Mouse (Mus musculus): ENCODE measurements around the gene Grhl1. TPM values are rescaled to one million over a fixed set of nuclear protein-coding genes. Genes with fewer than 3 reads are reported as not detected.

The Grhl1 gene
- polyA plus RNA-seq, 1 experiment from 2014 or later = 4.2 TPM

DNA sequence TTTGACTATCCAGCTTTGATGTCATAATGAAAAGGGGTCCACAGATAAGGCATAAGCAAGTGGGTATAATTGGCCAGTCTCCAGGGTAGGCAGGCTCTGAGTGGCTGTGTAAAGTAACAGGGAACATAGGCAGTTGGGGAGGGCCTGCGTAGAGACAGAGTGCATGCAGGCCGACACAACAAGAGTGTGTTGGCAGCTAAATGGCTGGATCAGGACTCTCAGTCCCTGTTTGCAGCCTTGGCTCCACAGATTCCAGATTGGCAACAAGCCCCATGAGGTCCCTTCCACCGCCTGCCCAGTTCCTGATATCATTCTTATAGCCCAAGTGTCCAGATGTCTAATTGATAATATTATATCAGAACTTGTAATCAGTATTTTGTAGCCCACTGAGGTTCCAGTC, 11.6 kb downstream of the Grhl1 start:
- Histone ChIP-seq H3K4me1 (replicated peaks; ENCODE audit: control insufficient read depth, insufficient read depth, low read length) (no peaks in the 10 kb centered on the region), H3K36me3 (ENCODE audit: control insufficient read depth, insufficient read depth, low read length) (no peaks in the 10 kb centered on the region), H3K9me3 (ENCODE audit: control insufficient read depth, low read length) (no peaks in the 10 kb centered on the region), H3K27ac (ENCODE audit: low read length) (no peak overlapping the region), H3K9ac (ENCODE audit: low read length) (no peak overlapping the region), H3K27me3 (ENCODE audit: control insufficient read depth, insufficient read depth, low read depth, low read length) (no peaks in the 10 kb centered on the region), H3K4me3 (ENCODE audit: low read length) (no peak overlapping the region), H3K4me2 (ENCODE audit: low read depth, low read length) (no peak overlapping the region)
- WGBS = 65% methylated on average over 3 of the region's 3 CpGs
- ATAC-seq (ENCODE audit: low read depth) = no peak

DNA sequence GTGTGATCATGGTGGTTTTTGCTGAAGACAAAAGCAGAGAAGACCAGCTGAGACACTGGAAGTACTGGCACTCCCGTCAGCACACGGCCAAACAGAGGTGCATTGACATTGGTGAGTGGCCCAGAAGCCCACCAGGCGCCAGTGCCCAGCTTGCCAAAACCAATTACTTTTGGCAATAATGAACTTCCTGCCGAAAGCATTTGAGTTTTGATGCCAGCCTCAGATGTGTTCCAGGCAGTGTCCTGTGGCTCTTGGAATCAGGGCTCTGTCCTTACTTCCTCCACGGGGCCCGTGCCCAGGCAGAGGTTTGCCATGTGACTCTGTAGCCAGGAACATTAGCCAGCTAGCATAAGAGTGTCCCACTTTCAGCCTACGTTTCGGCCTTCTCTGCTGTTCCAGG, 12.8 kb downstream of the Grhl1 start:
- H3K4me2 ChIP-seq (ENCODE audit: low read depth, low read length) = no peak overlapping the region
- no peaks in the 10 kb centered on the region for H3K9me3 ChIP-seq (ENCODE audit: control insufficient read depth, low read length)
- H3K9ac ChIP-seq (ENCODE audit: low read length) = no peak overlapping the region
- no peak overlapping the region for H3K27ac ChIP-seq (ENCODE audit: low read length)
- H3K36me3 ChIP-seq (ENCODE audit: control insufficient read depth, insufficient read depth, low read length) = no peaks in the 10 kb centered on the region
- no peak for ATAC-seq (ENCODE audit: low read depth)
- no peaks in the 10 kb centered on the region for H3K27me3 ChIP-seq (ENCODE audit: control insufficient read depth, insufficient read depth, low read depth, low read length)
- H3K4me1 ChIP-seq (replicated peaks; ENCODE audit: control insufficient read depth, insufficient read depth, low read length) = no peaks in the 10 kb centered on the region
- no peak overlapping the region for H3K4me3 ChIP-seq (ENCODE audit: low read length)
- WGBS = 82% methylated on average over 8 of the region's 8 CpGs

DNA sequence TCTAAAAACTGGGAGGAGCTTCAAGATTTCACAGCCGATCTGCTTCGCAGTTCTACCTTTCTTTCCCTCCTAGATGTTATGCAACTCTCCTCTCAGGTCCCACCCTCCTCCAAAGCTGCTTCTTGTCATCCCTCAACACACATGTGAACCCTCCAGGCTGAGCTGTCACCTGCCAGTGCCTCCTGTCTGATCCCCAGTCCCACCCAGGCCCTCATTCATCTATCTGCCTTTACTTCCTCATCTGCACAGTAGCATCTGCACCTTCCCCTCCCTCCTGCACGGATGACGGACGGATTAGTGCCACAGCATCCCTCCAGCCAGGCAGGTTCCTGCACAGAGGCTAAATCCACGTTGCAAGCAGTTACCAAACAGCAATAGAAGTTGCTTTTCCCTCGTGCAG, 14.1 kb downstream of the Grhl1 start:
- WGBS = 65% methylated on average over 7 of the region's 7 CpGs
- H3K27me3 ChIP-seq (ENCODE audit: control insufficient read depth, insufficient read depth, low read depth, low read length) = no peaks in the 10 kb centered on the region
- no peaks in the 10 kb centered on the region for H3K9me3 ChIP-seq (ENCODE audit: control insufficient read depth, low read length)
- no peak overlapping the region for H3K4me2 ChIP-seq (ENCODE audit: low read depth, low read length)
- H3K4me1 ChIP-seq (replicated peaks; ENCODE audit: control insufficient read depth, insufficient read depth, low read length) = no peaks in the 10 kb centered on the region
- H3K36me3 ChIP-seq (ENCODE audit: control insufficient read depth, insufficient read depth, low read length) = no peaks in the 10 kb centered on the region
- no peak overlapping the region for H3K27ac ChIP-seq (ENCODE audit: low read length)
- ATAC-seq (ENCODE audit: low read depth) = no peak
- H3K4me3 ChIP-seq (ENCODE audit: low read length) = no peak overlapping the region
- H3K9ac ChIP-seq (ENCODE audit: low read length) = no peak overlapping the region

DNA sequence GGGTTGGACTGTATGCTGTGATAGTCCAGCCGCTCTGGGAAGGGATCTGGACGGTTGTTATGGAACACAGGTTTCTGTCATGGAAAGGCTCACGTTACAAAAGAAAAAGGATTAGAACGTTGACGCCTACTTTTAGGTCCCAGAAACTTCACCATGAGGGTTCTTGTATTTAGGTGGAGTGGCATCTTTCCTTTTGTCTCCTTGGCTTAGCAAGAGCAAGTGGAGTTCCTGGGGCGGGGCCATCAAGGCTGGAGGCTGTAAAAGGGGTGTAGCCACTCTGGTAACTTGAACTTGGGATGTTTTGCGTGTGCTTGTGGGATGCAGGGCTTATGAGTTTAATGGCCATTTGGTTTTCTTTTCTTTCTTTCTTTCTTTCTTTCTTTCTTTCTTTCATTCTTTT, 18.3 kb downstream of the Grhl1 start:
- 69% methylated on average over 7 of the region's 7 CpGs for WGBS
- ATAC-seq (ENCODE audit: low read depth) = no peak
- no peak overlapping the region for H3K27ac ChIP-seq (ENCODE audit: low read length)

DNA sequence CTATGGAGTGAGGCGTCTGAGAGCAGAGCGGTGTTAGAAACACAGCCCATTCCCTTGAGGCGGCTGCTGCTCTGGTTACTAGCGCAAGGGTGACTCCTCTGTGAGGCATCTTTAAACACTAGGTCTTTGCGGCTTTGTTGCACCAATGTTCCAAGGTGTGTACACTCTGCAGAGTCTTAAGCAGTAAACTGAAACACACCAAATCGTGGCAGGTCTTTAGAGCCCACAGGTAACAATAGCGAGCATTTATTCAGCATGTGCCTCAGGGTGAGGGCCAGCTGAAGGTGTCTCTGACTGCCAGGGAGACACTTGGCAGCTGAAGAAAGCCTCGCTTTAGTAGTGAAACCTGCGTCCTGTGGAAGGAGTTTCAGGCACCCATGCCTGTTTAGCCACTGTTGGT, 20.0 kb downstream of the Grhl1 start:
- peak overlapping the region; percentile 60 for H3K27ac ChIP-seq (ENCODE audit: low read length)
- peaks cover 6% of the 10 kb centered on the region for H3K4me1 ChIP-seq (replicated peaks; ENCODE audit: control insufficient read depth, insufficient read depth, low read length)
- H3K9ac ChIP-seq (ENCODE audit: low read length) = no peak overlapping the region
- no peaks in the 10 kb centered on the region for H3K27me3 ChIP-seq (ENCODE audit: control insufficient read depth, insufficient read depth, low read depth, low read length)
- WGBS = 72% methylated on average over 9 of the region's 9 CpGs
- ATAC-seq (ENCODE audit: low read depth) = no peak
- H3K9me3 ChIP-seq (ENCODE audit: control insufficient read depth, low read length) = no peaks in the 10 kb centered on the region
- H3K36me3 ChIP-seq (ENCODE audit: control insufficient read depth, insufficient read depth, low read length) = no peaks in the 10 kb centered on the region
- H3K4me3 ChIP-seq (ENCODE audit: low read length) = no peak overlapping the region
- no peak overlapping the region for H3K4me2 ChIP-seq (ENCODE audit: low read depth, low read length)

More for the DNA sequence above, 18.3 kb downstream of the Grhl1 start:
- H3K9me3 ChIP-seq (ENCODE audit: control insufficient read depth, low read length) = no peaks in the 10 kb centered on the region
- H3K4me2 ChIP-seq (ENCODE audit: low read depth, low read length) = no peak overlapping the region
- peaks cover 6% of the 10 kb centered on the region for H3K4me1 ChIP-seq (replicated peaks; ENCODE audit: control insufficient read depth, insufficient read depth, low read length)
- no peak overlapping the region for H3K4me3 ChIP-seq (ENCODE audit: low read length)
- no peaks in the 10 kb centered on the region for H3K36me3 ChIP-seq (ENCODE audit: control insufficient read depth, insufficient read depth, low read length)
- no peak overlapping the region for H3K9ac ChIP-seq (ENCODE audit: low read length)
- H3K27me3 ChIP-seq (ENCODE audit: control insufficient read depth, insufficient read depth, low read depth, low read length) = no peaks in the 10 kb centered on the region

DNA sequence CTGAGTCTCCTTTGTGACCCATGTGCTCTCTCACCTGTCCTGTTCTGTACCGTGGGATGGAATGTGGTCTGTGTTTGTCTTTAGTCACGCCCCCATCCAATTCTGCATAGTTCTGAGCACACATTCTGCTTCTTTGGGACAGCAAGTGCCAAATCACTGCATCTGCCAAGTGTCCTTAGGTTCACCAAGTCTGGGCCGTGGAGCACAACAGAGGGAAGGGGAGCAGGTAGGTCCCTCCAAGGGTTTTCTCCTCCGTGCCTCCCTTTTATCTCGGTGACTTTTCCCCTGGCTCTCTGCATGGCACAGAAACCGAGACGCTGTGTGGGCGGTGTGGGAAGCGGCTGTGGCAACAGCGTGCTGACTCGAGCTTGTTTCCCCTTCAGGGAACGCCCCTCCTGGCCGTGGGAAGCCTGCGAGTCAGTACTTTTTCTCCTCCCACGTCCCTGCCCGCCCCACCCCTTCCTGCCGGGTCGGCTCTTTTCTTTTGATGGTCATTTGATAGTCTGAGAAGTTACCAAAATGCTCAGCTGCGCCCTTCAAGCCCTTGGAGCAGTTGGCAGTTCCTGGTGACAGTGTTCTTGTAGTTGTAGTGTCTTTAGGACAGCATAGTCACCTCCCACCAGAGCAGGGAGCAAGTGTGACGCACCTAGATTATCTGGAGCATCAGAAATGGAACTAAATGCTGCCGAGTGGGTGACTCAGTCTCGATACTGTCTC, 21.0 kb downstream of the Grhl1 start:
- no peaks in the 10 kb centered on the region for H3K9me3 ChIP-seq (ENCODE audit: control insufficient read depth, low read length)
- no peaks in the 10 kb centered on the region for H3K36me3 ChIP-seq (ENCODE audit: control insufficient read depth, insufficient read depth, low read length)
- H3K27me3 ChIP-seq (ENCODE audit: control insufficient read depth, insufficient read depth, low read depth, low read length) = no peaks in the 10 kb centered on the region
- peak; percentile 86 for ATAC-seq (ENCODE audit: low read depth)
- WGBS = 5% methylated on average over 22 of the region's 22 CpGs
- peak overlapping the region; percentile 54 for H3K9ac ChIP-seq (ENCODE audit: low read length)
- H3K4me3 ChIP-seq (ENCODE audit: low read length) = peak overlapping the region; percentile 34
- peak overlapping the region; percentile 71 for H3K4me2 ChIP-seq (ENCODE audit: low read depth, low read length)
- H3K4me1 ChIP-seq (replicated peaks; ENCODE audit: control insufficient read depth, insufficient read depth, low read length) = peaks cover 6% of the 10 kb centered on the region
- H3K27ac ChIP-seq (ENCODE audit: low read length) = peak overlapping the region; percentile 60

DNA sequence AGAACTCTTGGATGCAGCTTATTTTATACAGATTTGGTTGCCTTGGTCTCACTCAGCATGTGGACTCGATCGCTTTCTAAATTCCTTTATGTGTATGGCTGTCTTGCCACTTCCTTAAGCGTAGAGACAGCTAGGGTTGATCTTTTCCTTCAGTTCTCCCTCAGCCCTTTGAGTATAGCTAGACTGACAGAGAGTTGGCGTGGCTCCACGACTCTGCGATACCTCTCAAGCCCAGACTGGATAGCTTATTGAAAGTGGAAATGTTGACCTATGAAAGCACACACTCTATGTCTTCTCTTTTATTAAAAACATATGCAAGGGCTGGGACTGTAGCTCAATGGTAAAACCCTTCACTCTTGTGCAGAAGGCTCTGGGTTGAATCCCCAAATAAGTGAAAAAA, 25.3 kb downstream of the Grhl1 start:
- no peaks in the 10 kb centered on the region for H3K36me3 ChIP-seq (ENCODE audit: control insufficient read depth, insufficient read depth, low read length)
- no peak overlapping the region for H3K27ac ChIP-seq (ENCODE audit: low read length)
- no peak overlapping the region for H3K9ac ChIP-seq (ENCODE audit: low read length)
- no peak overlapping the region for H3K4me3 ChIP-seq (ENCODE audit: low read length)
- peaks cover 6% of the 10 kb centered on the region for H3K4me1 ChIP-seq (replicated peaks; ENCODE audit: control insufficient read depth, insufficient read depth, low read length)
- H3K9me3 ChIP-seq (ENCODE audit: control insufficient read depth, low read length) = no peaks in the 10 kb centered on the region
- no peak overlapping the region for H3K4me2 ChIP-seq (ENCODE audit: low read depth, low read length)
- no peaks in the 10 kb centered on the region for H3K27me3 ChIP-seq (ENCODE audit: control insufficient read depth, insufficient read depth, low read depth, low read length)
- WGBS = 56% methylated on average over 6 of the region's 6 CpGs
- ATAC-seq (ENCODE audit: low read depth) = no peak

DNA sequence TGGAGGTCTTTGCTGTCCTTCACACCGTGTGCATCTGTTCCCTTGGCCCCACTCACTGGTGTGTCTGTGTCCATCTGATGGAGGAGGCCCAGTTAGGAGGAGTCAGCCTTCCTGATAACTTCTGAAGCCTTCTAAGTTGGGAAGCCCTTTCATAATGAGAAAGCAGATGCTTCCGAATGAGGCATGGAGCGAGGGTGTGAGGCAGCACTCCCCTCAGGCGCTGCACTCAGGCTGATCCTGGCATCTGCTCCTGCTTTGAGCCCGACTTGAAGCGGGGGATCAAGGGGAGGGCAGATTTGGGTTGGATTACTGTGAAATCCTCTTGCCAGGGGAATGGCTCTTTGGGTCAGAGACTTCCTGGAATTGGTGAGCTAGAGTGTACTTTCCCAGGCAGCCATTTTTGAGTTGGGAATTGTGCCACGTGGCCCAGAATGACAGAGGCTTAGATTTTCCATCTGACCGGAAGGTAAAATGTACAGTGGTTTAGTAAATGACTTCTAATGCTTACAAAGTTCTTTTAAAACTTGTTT, 27.3 kb downstream of the Grhl1 start:
- H3K9ac ChIP-seq (ENCODE audit: low read length) = no peak overlapping the region
- H3K27ac ChIP-seq (ENCODE audit: low read length) = no peak overlapping the region
- H3K4me1 ChIP-seq (replicated peaks; ENCODE audit: control insufficient read depth, insufficient read depth, low read length) = no peaks in the 10 kb centered on the region
- no peak overlapping the region for H3K4me2 ChIP-seq (ENCODE audit: low read depth, low read length)
- no peaks in the 10 kb centered on the region for H3K9me3 ChIP-seq (ENCODE audit: control insufficient read depth, low read length)
- no peak for ATAC-seq (ENCODE audit: low read depth)
- H3K4me3 ChIP-seq (ENCODE audit: low read length) = no peak overlapping the region
- 66% methylated on average over 8 of the region's 8 CpGs for WGBS
- H3K36me3 ChIP-seq (ENCODE audit: control insufficient read depth, insufficient read depth, low read length) = no peaks in the 10 kb centered on the region
- no peaks in the 10 kb centered on the region for H3K27me3 ChIP-seq (ENCODE audit: control insufficient read depth, insufficient read depth, low read depth, low read length)

DNA sequence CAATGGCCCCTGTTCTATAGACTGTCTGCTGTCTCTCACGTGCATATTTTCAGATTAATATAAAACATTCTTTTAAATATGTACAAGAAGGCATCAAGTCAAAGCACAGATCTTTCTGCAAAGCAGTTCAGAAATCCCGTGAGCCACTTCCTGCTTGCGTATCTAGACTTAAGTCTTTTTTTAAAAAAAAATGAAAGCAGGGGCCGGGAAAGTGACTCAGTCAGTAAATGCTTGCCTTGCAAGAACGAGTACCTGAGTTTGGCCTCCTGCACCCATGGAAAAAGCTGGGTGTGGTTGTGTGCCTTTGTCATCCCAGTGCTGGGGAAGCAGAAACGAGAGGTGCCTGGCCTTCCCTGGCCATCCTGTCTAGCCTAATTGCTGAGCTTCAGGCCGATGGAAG, 28.0 kb downstream of the Grhl1 start:
- Histone ChIP-seq H3K9ac (ENCODE audit: low read length) (no peak overlapping the region), H3K36me3 (ENCODE audit: control insufficient read depth, insufficient read depth, low read length) (no peaks in the 10 kb centered on the region), H3K4me1 (replicated peaks; ENCODE audit: control insufficient read depth, insufficient read depth, low read length) (no peaks in the 10 kb centered on the region), H3K9me3 (ENCODE audit: control insufficient read depth, low read length) (no peaks in the 10 kb centered on the region), H3K27me3 (ENCODE audit: control insufficient read depth, insufficient read depth, low read depth, low read length) (no peaks in the 10 kb centered on the region), H3K27ac (ENCODE audit: low read length) (no peak overlapping the region), H3K4me2 (ENCODE audit: low read depth, low read length) (no peak overlapping the region), H3K4me3 (ENCODE audit: low read length) (no peak overlapping the region)
- ATAC-seq (ENCODE audit: low read depth) = no peak; the same call in 1 of the 2 replicates
- WGBS = 73% methylated on average over 7 of the region's 7 CpGs

Data from lung, embryonic 16.5 days (tissue).